Mouse (Mus musculus) CH12F3 (cell line): ENCODE measurements around the gene Clpp.

ENCODE experiments used
- in situ Hi-C: fragments of 300-500 bp; cut with MboI; formaldehyde crosslinking; loops from 2 replicates; pipeline ENCODE4 v1.14.3; 2020; ENCODE audit warnings: low sequenced_read_pairs

Clpp gene

GRCm38 (mm10) chr17:56986105-56986805 lies 3.9 kb upstream of the Clpp start:
- in situ Hi-C loops = no loop called here

GRCm38 (mm10) chr17:56988441-56988840 lies 1.7 kb upstream of the Clpp start:
- in situ Hi-C loops = no loop called here

- in situ Hi-C loops = no loop called here
These were observed 1.1 kb upstream of the Clpp start for GRCm38 (mm10) chr17:56988921-56989430.

- in situ Hi-C loops = no loop called here
These were observed 514 bp upstream of the Clpp start for GRCm38 (mm10) chr17:56989467-56990114.

- in situ Hi-C loops = no loop called here
These were observed 861 bp downstream of the Clpp start for GRCm38 (mm10) chr17:56990966-56991365.

- in situ Hi-C loops = no loop called here
These were observed 4.9 kb downstream of the Clpp start for GRCm38 (mm10) chr17:56995046-56995445.

GRCm38 (mm10) chr17:56996506-56996905 lies 6.4 kb downstream of the Clpp start:
- in situ Hi-C loops = no loop called here

- in situ Hi-C loops = no loop called here
These were observed 7.0 kb downstream of the Clpp start, which contains the start of gene Alkbh7 for GRCm38 (mm10) chr17:56997029-56997667. TSS of gene Alkbh7 (plus strand) at chr17:56997339.

- in situ Hi-C loops = no loop called here
These were observed 9.3 kb downstream of the Clpp start for GRCm38 (mm10) chr17:56999414-56999813.

- in situ Hi-C loops = no loop called here
These were observed 10.0 kb downstream of the Clpp start, which contains the start of gene Pspn for GRCm38 (mm10) chr17:56999968-57000609. TSS of gene Pspn (minus strand) at chr17:57000018.

- in situ Hi-C loops = no loop called here
These were observed 11.1 kb downstream of the Clpp start for GRCm38 (mm10) chr17:57001228-57001627.

GRCm38 (mm10) chr17:57003994-57004393 lies 13.9 kb downstream of the Clpp start:
- in situ Hi-C loops = no loop called here

GRCm38 (mm10) chr17:57007137-57007905 lies 17.2 kb downstream of the Clpp start:
- in situ Hi-C loops = no loop called here

GRCm38 (mm10) chr17:57010911-57011235 lies 20.8 kb downstream of the Clpp start:
- in situ Hi-C loops = no loop called here

- in situ Hi-C loops = no loop called here
These were observed 21.4 kb downstream of the Clpp start, which contains the start of the genes Gtf2f1 and Gm17949 for GRCm38 (mm10) chr17:57011236-57012141. TSS of gene Gtf2f1 (minus strand) at chr17:57011288. TSS of gene Gm17949 (plus strand) at chr17:57011469.

- in situ Hi-C loops = no loop called here
These were observed 22.2 kb downstream of the Clpp start for GRCm38 (mm10) chr17:57012245-57012795.

- in situ Hi-C loops = no loop called here
These were observed 29.6 kb downstream of the Clpp start for GRCm38 (mm10) chr17:57019693-57020092.

- in situ Hi-C loops = no loop called here
These were observed 30.9 kb downstream of the Clpp start for GRCm38 (mm10) chr17:57020960-57021359.

GRCm38 (mm10) chr17:57027471-57027870 lies 37.4 kb downstream of the Clpp start:
- in situ Hi-C loops = no loop called here
